Mouse (Mus musculus): ENCODE results near the gene Glod4. TPM values are rescaled to one million over a fixed set of nuclear protein-coding genes. Genes with fewer than 3 reads are reported as not detected.
A peak's percentile ranks its signal among the peaks of the same experiment; 100 is the strongest.

The Glod4 gene
- polyA plus RNA-seq, 1 experiment = not detected

DNA sequence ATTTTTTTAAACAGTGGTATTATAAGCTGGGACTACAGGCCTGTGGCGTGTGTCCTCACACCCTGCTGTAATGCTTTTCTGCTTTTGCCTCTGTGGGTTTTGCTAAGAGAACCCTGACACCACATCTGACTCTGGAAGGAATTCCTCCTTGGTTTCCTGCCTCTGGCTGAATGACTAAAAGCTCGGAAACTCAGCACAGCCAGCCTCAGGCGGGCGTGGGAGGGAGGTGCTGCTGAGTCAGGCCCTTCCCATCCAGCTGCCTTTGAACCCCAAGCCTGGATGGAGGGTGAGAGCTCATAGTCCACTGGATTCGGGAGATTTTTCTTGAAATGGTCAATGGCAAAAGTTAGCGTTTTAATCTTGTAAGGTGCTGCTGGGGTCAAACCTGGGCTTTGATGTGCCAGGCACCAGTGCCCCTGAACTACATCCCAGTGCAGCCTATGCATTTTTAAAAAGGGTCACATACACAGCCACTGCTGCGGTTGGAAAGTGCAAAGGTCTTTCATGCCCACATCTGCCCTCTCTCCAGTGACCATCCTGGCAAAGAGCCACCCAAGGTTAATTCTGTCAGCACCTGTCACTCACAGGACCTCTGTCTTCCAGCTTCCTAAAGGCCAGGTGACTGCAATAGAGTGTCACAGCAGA lies 42.0 kb upstream of the Glod4 start:
- Histone ChIP-seq H3K4me3 (ENCODE audit: insufficient read depth, low read depth, low read length) (no peak overlapping the region), H3K4me1 (ENCODE audit: control insufficient read depth, insufficient read depth, low read length) (peaks cover 13% of the 10 kb centered on the region), H3K27ac (ENCODE audit: insufficient read depth, low read depth, low read length) (no peak overlapping the region)
- TF ChIP-seq POLR2A (IDR thresholded peaks at IDR 0.05; ENCODE audit: insufficient read depth, low read depth, low read length) = no peak
- no peak for TF ChIP-seq CTCF (IDR thresholded peaks at IDR 0.05; ENCODE audit: insufficient read depth, low read depth, low read length)
- WGBS = 57% methylated on average over 7 of the region's 7 CpGs

DNA sequence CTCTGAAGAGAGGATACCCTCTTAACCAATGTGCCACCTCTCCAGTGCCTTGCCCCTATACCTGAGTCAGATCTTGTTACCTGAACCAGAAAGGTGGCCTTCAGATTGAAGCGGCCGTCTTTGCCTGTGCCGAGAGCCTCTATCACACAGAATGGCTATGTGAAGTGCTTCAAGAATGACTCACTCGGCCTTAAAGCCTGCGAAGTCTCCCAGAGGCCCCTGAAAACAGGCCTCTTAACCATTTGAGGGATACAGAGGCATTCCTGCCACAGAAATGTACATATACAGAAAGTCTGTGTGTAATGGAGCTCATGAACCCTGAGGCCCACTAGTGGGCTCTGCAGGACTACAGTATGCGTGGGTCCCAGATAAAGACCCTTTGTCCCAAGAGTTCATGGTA lies 40.3 kb upstream of the Glod4 start:
- Histone ChIP-seq H3K4me1 (ENCODE audit: control insufficient read depth, insufficient read depth, low read length) (peaks cover 10% of the 10 kb centered on the region), H3K27ac (ENCODE audit: insufficient read depth, low read depth, low read length) (no peak overlapping the region), H3K4me3 (ENCODE audit: insufficient read depth, low read depth, low read length) (no peak overlapping the region)
- WGBS = 93% methylated on average over 6 of the region's 6 CpGs
- TF ChIP-seq POLR2A (IDR thresholded peaks at IDR 0.05; ENCODE audit: insufficient read depth, low read depth, low read length) (no peak), CTCF (IDR thresholded peaks at IDR 0.05; ENCODE audit: insufficient read depth, low read depth, low read length) (no peak)

DNA sequence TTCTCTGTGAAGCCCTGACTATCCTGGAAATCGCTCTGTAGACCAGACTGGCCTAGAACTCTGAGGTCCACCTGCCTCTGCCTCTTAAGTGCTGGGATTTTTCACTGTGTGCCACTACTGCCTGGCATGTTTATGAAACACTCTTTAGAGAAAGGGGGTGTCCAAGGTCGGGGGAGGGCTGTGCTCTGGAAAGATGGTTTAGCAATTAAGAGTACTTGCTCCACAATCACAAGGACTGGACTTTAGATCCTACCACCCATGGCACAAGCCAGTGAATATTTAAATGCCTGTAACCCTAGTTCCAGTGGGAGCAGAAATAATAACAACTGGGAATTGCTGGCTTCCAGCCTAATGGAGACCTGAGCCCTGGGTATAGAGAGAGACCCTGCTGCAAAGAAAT lies 36.4 kb upstream of the Glod4 start:
- Histone ChIP-seq H3K4me3 (ENCODE audit: insufficient read depth, low read depth, low read length) (no peak overlapping the region), H3K4me1 (ENCODE audit: control insufficient read depth, insufficient read depth, low read length) (peaks cover 3% of the 10 kb centered on the region; the same call in 1 of the 2 replicates), H3K27ac (ENCODE audit: insufficient read depth, low read depth, low read length) (no peak overlapping the region)
- WGBS = 54% methylated on average over 2 of the region's 2 CpGs
- TF ChIP-seq CTCF (IDR thresholded peaks at IDR 0.05; ENCODE audit: insufficient read depth, low read depth, low read length) = no peak
- no peak for TF ChIP-seq POLR2A (IDR thresholded peaks at IDR 0.05; ENCODE audit: insufficient read depth, low read depth, low read length)

DNA sequence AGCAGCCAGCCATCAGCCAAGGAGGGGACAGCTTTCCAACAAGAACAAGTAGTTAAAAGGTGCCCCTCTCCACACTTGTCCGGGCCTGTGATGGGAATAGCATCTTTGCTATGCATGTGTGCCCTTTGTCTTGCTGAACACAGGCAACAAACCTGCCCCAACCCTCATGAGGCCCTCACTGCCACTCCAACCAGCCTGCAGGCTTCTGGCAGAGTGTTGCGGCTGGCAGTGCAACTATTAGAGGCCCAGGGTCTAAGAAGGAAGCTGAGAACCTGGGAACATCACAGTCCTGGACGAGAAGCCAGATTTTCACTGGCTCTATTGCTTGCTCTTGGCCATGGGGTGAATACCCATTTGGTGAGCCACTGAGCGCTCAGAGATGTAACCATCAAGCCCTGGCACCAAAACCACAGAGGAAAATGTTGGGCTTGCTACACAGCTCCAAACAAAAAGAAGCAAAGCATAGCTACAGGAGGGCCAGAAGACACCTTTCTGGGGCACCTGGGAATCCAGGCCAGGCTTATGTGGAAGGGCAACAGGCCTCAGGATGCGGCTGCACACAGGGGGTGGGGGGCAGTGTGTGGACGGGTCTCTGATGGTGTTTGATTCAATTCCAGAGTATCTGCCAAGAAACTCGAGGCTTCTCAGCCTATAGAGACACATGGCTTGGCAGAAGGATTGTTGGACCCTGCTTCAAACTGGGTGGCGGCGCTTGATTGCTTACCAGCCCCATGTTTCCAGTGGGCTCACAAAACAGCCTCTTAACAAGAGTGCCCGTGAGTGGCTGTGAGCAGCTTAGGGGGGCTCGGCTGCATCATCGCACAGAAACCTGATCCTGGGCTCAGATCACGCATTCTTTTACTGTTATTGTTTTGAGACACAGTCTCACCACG lies 35.7 kb upstream of the Glod4 start:
- TF ChIP-seq CTCF (IDR thresholded peaks at IDR 0.05; ENCODE audit: insufficient read depth, low read depth, low read length) = no peak
- TF ChIP-seq POLR2A (IDR thresholded peaks at IDR 0.05; ENCODE audit: insufficient read depth, low read depth, low read length) = no peak
- 62% methylated on average over 14 of the region's 14 CpGs for WGBS
- Histone ChIP-seq H3K4me1 (ENCODE audit: control insufficient read depth, insufficient read depth, low read length) (no peaks in the 10 kb centered on the region), H3K4me3 (ENCODE audit: insufficient read depth, low read depth, low read length) (no peak overlapping the region), H3K27ac (ENCODE audit: insufficient read depth, low read depth, low read length) (no peak overlapping the region)

DNA sequence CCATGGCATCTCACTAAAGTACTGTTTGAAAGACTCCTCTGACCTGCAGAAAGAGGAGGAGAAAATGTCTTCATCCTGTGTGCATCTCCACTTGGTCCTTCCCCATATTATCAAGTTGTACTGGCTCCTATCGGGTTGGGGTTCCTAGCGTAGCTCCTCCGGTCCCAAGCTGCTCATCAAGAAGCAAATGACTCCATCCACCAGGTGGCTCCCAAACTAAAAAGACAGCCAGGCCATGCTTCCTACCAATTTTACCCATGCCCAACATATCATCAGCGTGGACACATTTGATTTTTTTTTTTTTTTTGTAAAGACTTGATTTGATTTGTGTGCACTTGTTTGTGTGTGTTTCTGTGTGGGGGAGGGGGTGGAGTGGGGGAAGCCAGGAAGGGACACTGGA lies 28.9 kb upstream of the Glod4 start:
- Histone ChIP-seq H3K4me1 (ENCODE audit: control insufficient read depth, insufficient read depth, low read length) (no peaks in the 10 kb centered on the region), H3K4me3 (ENCODE audit: insufficient read depth, low read depth, low read length) (no peak overlapping the region), H3K27ac (ENCODE audit: insufficient read depth, low read depth, low read length) (no peak overlapping the region)
- TF ChIP-seq POLR2A (IDR thresholded peaks at IDR 0.05; ENCODE audit: insufficient read depth, low read depth, low read length) (no peak), CTCF (IDR thresholded peaks at IDR 0.05; ENCODE audit: insufficient read depth, low read depth, low read length) (no peak)
- 81% methylated on average over 4 of the region's 4 CpGs for WGBS

DNA sequence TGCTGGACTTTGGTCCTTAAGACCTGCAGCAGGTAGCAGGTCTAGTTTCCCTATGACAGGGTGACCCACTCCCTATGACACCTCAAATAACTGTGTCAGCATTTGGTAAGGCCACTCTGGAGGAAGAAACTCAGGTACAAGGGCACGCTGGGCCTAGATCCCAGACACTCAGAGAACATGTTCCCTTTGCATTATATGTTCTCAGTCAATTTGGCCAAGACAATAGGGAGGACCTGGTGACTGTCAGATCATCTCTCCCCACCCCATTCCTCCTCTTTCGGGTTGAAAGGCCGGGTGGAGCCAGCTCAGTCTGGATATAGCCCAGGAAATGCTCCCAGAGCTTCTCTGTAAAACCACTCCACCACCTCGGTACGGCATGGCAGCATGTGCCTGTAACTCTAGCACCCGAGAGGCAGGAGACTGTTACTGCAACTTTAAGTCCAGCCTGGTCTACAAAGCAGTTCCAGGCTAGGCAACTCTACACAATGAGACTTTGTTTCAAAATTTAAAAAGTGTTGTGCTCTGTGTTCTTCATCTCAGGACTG lies 25.1 kb upstream of the Glod4 start:
- WGBS = 77% methylated on average over 6 of the region's 6 CpGs
- TF ChIP-seq CTCF (IDR thresholded peaks at IDR 0.05; ENCODE audit: insufficient read depth, low read depth, low read length) (no peak), POLR2A (IDR thresholded peaks at IDR 0.05; ENCODE audit: insufficient read depth, low read depth, low read length) (no peak)
- no peak overlapping the region for H3K4me3 ChIP-seq (ENCODE audit: insufficient read depth, low read depth, low read length)
- H3K27ac ChIP-seq (ENCODE audit: insufficient read depth, low read depth, low read length) = peak overlapping the region; percentile 12; the same call in 1 of the 2 replicates
- no peaks in the 10 kb centered on the region; the same call in 1 of the 2 replicates for H3K4me1 ChIP-seq (ENCODE audit: control insufficient read depth, insufficient read depth, low read length)

DNA sequence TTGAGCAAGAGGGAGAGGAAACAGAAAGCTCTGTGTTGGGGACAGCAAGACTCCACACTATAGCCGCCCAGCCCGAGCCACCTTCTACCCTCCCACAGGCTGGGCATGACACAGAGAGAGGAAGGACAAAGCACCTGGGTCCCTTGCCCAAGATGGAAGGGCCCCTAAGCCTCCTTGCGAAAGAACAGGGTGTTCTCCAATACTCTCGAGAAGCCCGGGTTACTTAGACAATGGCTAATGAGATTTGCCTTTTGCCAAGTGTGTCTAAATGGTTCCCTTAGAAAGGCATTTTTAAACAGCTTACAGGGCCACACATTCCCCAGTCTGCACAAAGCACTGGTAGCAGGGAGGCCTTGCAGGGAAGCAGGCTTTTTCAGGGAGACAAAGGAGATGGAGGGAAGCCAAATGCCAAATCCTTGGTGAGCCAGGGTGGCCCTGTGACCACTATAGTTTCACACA lies 24.5 kb upstream of the Glod4 start:
- no peak for TF ChIP-seq POLR2A (IDR thresholded peaks at IDR 0.05; ENCODE audit: insufficient read depth, low read depth, low read length)
- no peak overlapping the region for H3K4me3 ChIP-seq (ENCODE audit: insufficient read depth, low read depth, low read length)
- H3K27ac ChIP-seq (ENCODE audit: insufficient read depth, low read depth, low read length) = no peak overlapping the region
- peaks cover 2% of the 10 kb centered on the region for H3K4me1 ChIP-seq (ENCODE audit: control insufficient read depth, insufficient read depth, low read length)
- 65% methylated on average over 5 of the region's 5 CpGs for WGBS

DNA sequence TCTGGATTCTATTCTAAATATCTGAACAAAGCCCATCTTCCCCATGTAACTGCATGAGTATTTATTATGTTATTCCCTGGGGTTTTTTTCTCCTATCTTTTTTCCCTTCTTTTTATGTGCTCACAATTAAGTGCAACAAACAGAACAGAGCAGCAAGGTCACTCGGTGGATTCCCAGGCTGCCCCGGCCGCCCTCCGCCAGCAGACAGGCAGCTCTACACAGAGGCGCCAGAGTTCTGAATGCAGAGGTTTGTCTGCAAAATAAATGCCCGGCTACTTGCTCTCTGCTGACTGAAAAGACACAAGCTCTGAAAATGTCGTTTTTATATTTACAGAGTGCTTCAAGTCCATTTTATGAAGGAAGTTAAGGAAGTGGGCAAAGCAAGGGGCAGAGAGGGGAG lies 24.0 kb upstream of the Glod4 start:
- no peak overlapping the region for H3K27ac ChIP-seq (ENCODE audit: insufficient read depth, low read depth, low read length)
- 58% methylated on average over 7 of the region's 7 CpGs for WGBS

More for the DNA sequence above, 24.0 kb upstream of the Glod4 start:
- Histone ChIP-seq H3K4me3 (ENCODE audit: insufficient read depth, low read depth, low read length) (no peak overlapping the region), H3K4me1 (ENCODE audit: control insufficient read depth, insufficient read depth, low read length) (peaks cover 4% of the 10 kb centered on the region)
- TF ChIP-seq POLR2A (IDR thresholded peaks at IDR 0.05; ENCODE audit: insufficient read depth, low read depth, low read length) (no peak), CTCF (IDR thresholded peaks at IDR 0.05; ENCODE audit: insufficient read depth, low read depth, low read length) (no peak)

All from olfactory bulb, adult 2 months (tissue).